In the genomic region with DNA sequence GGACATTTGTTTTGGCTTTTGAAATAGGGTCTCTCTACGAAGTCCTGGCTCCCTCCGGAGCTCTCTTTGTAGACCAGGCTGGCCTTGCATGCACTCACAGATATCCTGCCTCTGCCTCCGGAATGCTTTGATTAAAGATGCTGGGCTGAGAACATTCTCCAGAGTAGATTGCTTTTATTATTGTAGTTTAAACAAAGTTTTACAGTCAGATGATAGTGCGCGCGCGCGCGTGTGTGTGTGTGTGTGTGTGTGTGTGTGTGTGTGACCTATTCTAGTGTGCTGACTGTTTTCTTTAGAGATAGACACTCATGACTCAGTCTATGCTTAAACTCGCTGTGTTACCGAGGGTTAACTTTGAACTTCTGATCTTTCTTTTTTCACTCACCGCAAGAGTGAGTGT, we compare ENCODE assay signal across 8 mouse cellular contexts. TPM values are rescaled to one million over a fixed set of nuclear protein-coding genes. Genes with fewer than 3 reads are reported as not detected.
DNase-seq lines count a peak whose midpoint lies in the region; ATAC-seq lines count a peak whose summit lies in the region.

No protein-coding gene starts in this region.

- peak overlapping the region in 1 of 2 experiments; percentile 37; a peak in 1 of 4 replicates for H3K27ac ChIP-seq in heart, embryonic 14.5 days (replicated peaks in 1 of 2; ENCODE audit: control insufficient read depth in 1 of 2, insufficient read depth in 1 of 2, low read depth in 2 of 2, low read length in 2 of 2)
- no peak overlapping the region for H3K27ac ChIP-seq in lung, embryonic 15.5 days

- ATAC-seq in heart, embryonic 14.5 days (ENCODE audit: insufficient number of reproducible peaks, insufficient read depth, low FRiP score, low read depth): peak; percentile 29; the same call in 1 of the 2 replicates
- 0 out of 2 replicates have a peak, but pooled peaks have one; percentile 30 for ATAC-seq in lung, embryonic 15.5 days (ENCODE audit: borderline replicate concordance, extremely low read depth, low FRiP score, low TSS enrichment)

- intact Hi-C loops in gastrocnemius, postnatal 36 days (cut with DNase I): loop anchor here (5.0 kb wide), 2 partner anchors 34 to 66 kb away; no protein-coding TSS in a partner anchor

- H3K36me3 ChIP-seq in heart, embryonic 14.5 days (ENCODE audit: control insufficient read depth, insufficient read depth, low read length): no peaks in the 10 kb centered on the region
- H3K36me3 ChIP-seq in lung, embryonic 15.5 days: no peaks in the 10 kb centered on the region

- DNase-seq in right cerebral cortex, adult 2 months (ENCODE audit: low spot score in 2 of 2): peak; percentile 7 to 24
- no peak for DNase-seq in right cerebral cortex, adult 18-20 months
- DNase-seq in cerebellum, postnatal 14 days: peak; percentile 22 to 39
- DNase-seq in kidney, postnatal 10 days: peak; percentile 13
- peak; percentile 5 for DNase-seq in right cerebral cortex, postnatal 4 days
- DNase-seq in gastrocnemius, postnatal 36 days: no peak

- no peaks in the 10 kb centered on the region for H3K27me3 ChIP-seq in heart, embryonic 14.5 days (ENCODE audit: control insufficient read depth, insufficient read depth, low read length)
- no peaks in the 10 kb centered on the region for H3K27me3 ChIP-seq in lung, embryonic 15.5 days

- 56% methylated on average over 12 of the region's 12 CpGs for WGBS in heart, embryonic 14.5 days
- 76% methylated on average over 12 of the region's 12 CpGs for WGBS in lung, embryonic 15.5 days

- H3K4me2 ChIP-seq in heart, embryonic 14.5 days (ENCODE audit: low read length): peak overlapping the region; percentile 66
- peak overlapping the region; percentile 59 for H3K4me2 ChIP-seq in lung, embryonic 15.5 days

- H3K9me3 ChIP-seq in heart, embryonic 14.5 days (ENCODE audit: control insufficient read depth, low read length): no peaks in the 10 kb centered on the region
- no peaks in the 10 kb centered on the region for H3K9me3 ChIP-seq in lung, embryonic 15.5 days

- peak overlapping the region; percentile 32 to 61 for H3K4me3 ChIP-seq in heart, embryonic 14.5 days (ENCODE audit: control insufficient read depth in 1 of 2, insufficient read depth in 1 of 2, low read depth in 1 of 2, low read length in 2 of 2)
- H3K4me3 ChIP-seq in lung, embryonic 15.5 days: peak overlapping the region; percentile 75

- no peak overlapping the region for H3K9ac ChIP-seq in heart, embryonic 14.5 days (ENCODE audit: low read length)
- H3K9ac ChIP-seq in lung, embryonic 15.5 days: peak overlapping the region; percentile 3; the same call in 1 of the 2 replicates

- H3K4me1 ChIP-seq in heart, embryonic 14.5 days (ENCODE audit: control insufficient read depth in 2 of 2, insufficient read depth in 2 of 2, low read length in 2 of 2): 0 out of 4 replicates have a peak, but pooled peaks cover 0 to 2% of the 10 kb centered on the region in 2 experiments
- H3K4me1 ChIP-seq in lung, embryonic 15.5 days: 0 out of 2 replicates have a peak, but pooled peaks cover 3% of the 10 kb centered on the region

RNA-seq across cellular contexts. Expression of a gene that starts 0.8 kb away (rescaled TPM):
- polyA plus RNA-seq in heart, embryonic 14.5 days (2014; fragmentation: Nextera tagmentation; extraction: Ambion mirVana): 2.0 and 2.4 TPM in 2 replicates
- polyA plus RNA-seq in lung, embryonic 15.5 days (2015; fragmentation: Nextera tagmentation; extraction: Ambion mirVana): 1.9 and 2.0 TPM in 2 replicates
- total RNA-seq in gastrocnemius, postnatal 36 days (2021): 1 to 10 TPM in 1 of 2 experiments, under 1 TPM in 1; 0.94 to 1.3 TPM

Comparison
In these comparisons a context has a peak if more than half of its experiments do, and no peak if none do; other contexts are left out.
1. DNase-seq: peak in right cerebral cortex, adult 2 months (2 of 2), cerebellum, postnatal 14 days (2 of 2), kidney, postnatal 10 days (single experiment) and right cerebral cortex, postnatal 4 days (single experiment); none in right cerebral cortex, adult 18-20 months (single experiment) and gastrocnemius, postnatal 36 days (0 of 2).